Mouse (Mus musculus) spleen, postnatal 36 days (tissue): ENCODE measurements at regions not wholly inside any gene's neighbourhood (a gene's known extent, or its start where the extent isn't known, plus 50 kb on each side); places are given as distances from the start of the nearest gene placed in this dataset.

Source experiments
- DNase-seq, 2 experiments: peaks; one replicate each; pipeline ENCODE4 v3.0.0; 2022; ENCODE audit warnings: low spot score in 2 of 2, mixed read lengths in 1 of 2

DNA sequence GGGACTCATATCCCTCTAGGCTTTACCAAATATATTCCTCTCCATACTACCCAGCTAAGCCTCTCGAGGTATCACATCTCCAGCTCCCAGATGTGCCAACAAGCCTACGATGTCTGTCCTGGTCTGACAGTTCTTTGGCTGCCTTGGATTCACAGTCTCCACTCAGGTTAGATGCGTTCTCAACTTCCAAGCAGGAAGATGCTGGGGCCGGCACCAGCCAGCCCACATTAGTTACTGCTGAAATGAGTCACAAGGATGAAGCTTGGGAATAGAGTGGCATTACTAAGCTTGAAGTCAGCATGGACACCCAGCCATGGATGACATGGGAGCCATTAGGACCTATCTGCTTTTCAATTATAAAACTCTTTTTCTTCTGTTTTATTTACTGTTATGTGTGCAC is 267.6 kb upstream of the Klf3 start:
- DNase-seq = no peak

DNA sequence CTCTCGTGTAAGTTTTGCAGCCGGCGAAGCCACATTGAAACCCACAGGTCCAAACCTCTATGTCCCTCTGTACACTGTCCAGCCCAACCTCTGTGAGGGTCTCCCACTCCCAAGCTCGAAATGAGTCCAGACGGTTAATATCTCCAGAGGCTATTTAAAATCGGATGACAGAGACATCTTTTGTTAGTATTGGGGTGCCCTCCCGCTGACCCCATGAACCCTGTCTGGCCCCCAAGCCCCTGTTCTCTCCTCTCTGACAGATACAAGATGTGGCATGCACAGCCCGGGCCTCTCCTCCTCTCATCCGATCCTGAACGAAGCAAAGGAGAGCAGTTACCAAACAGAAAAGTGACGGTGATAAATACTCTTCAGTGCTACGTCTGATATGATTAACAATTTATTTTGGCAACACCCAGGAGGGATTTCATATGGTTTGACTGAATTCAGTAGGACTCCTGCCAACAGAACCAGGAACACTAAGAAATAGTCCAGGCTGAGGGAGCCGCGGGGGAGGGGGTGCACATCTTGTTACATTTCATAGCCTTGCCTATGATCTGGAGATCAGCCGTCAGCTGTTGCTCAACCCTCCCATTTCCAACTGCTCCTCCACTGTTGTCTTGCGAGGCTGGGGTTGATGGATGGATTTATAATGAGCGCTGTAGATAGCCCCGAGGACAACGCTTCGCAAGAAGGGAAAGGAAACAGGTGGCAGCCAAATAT is 266.6 kb upstream of the Klf3 start:
- DNase-seq = no peak

DNA sequence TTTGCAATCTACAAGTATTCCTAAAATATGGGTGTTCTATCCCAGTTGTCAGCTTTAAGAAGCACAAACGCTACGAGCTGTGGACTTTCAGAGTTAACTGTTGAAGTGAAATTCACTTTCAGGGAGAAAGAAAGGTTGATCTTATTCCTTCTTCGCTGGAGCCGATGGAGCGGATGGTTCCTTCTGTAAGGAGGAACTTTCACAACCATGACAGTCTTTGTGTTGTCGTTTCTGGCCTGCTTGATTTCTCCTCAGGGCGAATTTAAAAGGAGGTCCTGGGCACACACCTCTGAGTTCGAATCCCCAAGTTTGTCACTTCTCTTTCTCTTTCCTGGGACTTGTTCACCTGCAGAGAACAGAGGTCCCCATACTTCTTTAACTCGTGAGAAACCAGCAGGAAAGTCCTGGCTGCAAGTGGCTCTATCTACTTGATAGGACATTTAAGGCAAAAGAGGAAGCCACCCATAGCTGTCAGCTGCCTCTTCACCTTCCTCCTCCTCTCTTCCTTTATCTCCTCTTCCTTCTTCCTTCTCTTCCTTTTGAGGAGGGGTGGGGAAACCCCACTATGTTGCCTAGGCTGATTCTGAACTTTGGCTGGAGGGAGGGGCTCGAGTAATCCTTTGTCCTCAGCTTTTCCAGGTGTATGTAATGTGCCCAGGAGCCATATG is 265.9 kb upstream of the Klf3 start:
- DNase-seq = no peak

DNA sequence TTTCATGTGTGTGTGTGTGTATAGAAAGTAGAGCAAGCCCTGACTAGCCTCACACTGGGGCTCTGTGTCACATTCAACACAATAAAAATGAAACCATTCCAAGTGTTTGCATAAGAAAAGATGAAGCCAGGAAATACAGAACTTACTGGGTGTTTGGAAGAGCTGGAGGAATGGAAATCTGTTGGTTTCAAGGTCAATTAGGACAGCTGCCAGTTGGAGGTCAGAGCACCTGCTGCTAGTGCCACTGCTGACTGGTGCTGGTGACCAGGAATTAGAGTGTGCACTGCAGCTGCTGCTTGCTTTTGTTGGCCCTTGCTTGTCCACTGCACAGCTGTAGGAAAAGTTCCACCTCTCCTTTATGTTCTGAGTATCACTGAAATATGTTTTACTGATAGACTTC is 261.4 kb upstream of the Klf3 start:
- no peak for DNase-seq

DNA sequence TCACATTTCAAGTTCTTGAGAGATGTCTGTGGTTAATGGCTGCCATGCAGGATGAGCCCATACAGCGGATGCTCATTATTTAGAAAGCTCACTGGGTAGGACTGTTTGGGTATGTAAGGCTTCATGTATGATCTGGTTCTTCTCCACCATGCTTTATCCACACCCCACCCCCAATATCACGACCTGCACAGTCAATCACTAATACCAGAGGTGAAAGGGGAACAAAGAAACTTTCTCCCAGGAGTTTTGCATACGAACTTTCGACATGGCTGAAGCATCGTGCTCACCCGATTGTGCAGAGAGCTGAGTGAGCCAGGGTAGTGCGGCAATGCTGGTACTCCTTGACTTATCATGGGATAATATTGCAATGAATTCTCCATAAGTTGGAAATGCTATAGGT is 247.3 kb upstream of the Klf3 start:
- peak; percentile 45 to 54 for DNase-seq

DNA sequence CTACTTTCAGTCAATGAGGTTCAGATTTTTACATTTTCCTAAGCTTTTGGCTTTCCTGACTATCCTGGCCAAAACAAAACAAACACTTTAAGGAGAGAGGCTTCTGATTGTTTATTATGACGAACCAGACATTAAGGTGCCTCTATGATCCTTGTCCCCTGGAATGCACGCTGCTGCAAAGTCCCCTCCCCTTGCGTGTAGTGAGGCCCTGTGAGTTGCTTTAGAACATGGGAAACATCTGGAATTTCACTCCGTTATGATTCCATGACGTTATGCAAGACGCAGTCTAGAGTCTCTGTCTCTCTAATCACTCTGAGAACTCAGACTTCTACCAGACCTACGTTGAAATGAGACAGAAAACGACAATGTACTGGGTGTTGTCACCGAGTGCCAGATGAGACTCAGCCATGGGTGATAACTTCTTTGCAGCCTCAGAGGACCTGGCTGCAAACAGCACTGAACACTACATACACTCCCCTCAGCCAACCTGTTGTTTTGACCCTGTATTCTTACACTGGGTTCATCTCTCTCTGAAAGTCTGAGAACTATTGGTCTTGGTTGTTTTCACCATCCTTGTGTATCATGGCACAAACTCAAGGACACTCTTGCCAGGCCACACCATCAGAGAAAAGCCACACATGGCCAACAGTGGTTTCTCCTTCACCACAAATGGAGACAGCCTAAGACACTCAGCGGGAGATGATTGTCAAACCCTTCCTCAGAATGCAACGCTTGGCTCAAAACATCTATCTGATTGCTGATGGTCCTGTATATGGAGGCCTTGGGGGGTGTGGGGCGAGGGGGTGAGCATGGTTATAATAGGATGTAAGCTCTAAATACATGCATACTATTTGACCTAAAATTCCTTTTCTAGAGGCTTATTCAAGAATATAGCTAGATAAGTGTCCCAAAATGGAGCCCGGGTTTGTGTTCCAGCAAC is 236.5 kb upstream of the Klf3 start:
- no peak for DNase-seq

DNA sequence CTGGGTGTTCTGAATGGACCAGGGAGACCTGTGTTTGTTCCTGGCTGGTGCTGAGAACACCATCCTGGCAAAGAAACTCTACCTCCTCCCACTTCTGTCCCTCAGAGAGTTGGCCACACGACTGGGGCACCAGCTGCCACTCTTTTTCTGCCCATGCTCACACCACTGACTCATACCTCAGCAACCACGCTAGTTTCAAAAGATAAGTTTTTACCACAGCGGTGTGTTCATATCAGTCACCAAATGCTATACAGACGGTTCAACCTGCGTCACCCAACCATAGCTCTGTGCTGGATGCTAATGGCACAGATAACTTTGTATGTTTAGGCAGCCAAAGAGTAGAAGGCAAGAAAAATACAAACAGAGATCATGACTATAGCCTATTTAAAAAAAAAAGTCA is 235.4 kb upstream of the Klf3 start:
- peak; percentile 32 to 52 for DNase-seq

DNA sequence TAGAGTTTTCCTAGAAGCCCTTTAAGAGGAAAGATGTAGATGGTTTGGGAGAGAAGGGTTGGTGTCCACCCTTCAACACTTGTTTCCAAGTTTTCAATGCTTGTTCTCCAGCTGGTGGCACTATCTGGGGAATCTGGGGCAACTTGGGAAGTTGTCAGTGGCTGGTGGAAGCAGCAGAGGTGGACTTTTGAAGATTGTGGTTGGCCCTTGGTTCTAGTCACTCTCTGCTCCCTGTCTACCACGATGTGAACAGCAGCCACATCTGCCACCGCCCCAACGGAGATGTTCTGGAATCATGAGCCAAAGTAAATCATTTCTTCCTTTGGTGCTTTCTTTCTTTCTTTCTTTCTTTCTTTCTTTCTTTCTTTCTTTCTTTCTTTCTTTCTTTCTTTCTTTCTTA is 234.9 kb upstream of the Klf3 start:
- DNase-seq = no peak

DNA sequence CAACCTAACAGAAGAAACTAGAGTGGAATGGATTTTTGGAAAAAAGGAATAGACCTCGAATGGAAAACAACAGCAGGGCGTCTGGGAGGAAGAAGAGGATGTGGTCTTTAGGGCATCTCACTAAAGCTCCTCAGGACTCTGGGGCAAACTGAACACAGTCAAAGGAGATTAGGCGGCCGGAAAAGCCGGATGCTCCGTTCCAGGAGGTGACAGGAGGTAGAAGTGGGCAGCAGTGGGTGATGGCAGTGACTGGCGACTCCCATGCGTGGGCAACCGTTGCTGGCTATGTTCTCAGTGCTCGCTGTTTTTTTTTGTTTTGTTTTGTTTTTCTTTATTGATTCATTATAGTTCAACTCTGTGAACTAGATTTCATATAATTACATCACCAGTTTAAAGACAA is 228.8 kb upstream of the Klf3 start:
- DNase-seq = no peak

DNA sequence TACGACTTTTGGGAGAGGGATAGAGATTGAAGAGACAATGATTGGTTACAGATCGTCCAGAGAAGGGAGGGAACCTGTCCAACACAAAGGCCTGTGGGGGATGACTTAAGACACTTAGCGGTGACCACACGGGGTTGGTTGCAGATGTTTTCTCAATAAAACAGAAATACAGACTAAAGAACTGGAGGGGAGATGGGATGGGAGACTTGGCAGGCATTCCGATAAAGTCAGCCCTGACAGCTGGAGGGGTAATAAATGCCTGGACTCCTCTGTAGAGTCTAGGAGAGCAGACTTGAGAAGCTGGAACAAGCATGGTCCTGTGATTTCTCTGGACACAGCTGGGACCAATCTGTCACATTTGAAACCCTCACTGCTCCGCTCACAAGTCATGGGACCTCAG is 227.3 kb upstream of the Klf3 start:
- no peak for DNase-seq

DNA sequence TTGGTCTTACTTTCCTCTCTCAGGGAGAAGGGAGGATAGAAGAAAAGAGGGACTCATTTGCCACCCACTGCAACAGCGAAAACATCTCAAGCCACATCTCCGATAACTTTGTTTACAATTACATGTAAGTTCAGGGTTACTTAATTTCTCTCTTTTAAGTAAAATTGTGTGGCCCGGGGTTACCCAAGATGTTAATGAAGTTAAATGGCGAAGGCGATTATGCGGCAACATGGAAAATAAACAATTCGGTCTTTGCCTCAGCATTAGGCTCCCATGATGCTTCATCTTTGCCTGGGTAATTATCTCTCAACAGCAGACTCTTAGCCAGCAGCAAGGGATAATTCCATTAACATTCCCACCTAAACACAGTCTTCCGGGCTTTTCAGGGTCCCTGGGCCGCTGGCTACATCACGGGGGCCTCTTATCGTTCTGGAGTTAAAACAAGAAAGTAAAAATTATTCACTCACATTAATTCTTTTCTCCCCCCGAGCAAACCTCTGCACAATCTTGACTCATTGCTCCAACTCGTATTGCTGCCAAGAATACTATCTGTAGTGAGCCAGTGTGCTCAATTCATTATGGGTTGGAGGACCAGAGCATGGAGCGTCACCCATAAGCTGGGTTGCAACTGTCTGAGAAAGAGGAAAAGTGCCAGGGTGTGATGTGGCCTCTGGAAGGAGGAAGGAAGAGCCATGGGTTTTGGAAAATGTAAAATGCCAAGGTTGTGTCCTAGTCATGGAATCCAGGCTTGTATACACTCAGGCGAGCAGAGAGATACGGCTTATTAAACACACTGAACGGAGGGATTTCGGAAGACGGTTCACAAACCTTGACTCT is 226.5 kb upstream of the Klf3 start:
- no peak for DNase-seq

DNA sequence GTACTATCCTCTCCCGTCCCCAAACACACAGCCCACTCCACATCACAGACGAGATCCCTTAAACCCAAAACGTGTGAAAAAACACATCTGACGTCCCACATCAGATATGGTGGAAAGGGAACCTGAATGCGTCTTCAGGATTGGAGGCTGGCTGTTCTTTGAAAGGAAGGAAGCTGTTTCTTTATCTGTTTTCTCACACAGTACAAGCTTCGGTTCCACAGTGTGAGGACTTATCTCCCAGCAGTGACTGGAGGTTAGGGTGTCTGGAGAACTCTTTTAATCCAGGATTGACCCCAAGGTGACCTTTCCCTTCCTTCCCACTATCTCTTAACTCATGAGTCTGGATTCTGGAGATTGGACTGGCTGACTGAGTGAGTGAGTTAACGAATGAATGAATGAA is 225.8 kb upstream of the Klf3 start:
- no peak for DNase-seq

DNA sequence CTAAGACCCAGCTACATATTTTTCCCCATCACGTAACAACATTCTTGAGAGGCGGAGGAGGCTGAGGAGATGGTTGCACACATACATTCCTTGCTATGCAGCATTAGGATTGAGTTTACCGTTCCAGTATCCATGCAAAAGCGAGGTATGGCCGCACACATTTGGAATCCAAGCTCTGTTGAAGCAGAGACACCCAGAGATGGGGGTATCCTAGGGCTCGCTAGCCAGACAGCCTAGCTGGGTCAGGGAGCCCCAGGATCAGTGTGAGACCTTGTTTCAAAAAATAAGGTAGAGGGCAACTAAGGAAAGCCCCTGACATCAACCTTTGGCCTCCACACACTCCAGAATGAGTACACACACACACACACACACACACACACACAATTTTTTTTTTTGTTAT is 224.7 kb upstream of the Klf3 start:
- no peak for DNase-seq

DNA sequence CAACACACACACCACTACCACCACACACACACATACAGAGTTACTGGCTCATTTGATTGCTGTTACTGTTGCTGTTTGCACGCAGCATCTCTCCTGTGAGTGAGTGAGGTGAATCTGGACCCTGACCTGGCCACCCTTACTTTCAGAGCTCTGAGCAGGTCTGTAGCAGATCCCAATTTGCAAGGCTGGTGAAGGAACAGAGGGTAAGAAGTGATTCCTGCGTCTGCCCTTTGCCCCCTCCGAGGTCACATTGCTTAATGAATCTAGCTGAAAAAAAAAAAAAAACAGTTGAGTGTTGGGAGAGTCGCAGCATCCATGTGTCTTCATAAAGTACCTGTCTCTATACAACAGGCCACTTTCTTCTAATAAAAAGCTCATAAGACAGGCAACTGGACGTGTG is 224.1 kb upstream of the Klf3 start:
- no peak for DNase-seq

DNA sequence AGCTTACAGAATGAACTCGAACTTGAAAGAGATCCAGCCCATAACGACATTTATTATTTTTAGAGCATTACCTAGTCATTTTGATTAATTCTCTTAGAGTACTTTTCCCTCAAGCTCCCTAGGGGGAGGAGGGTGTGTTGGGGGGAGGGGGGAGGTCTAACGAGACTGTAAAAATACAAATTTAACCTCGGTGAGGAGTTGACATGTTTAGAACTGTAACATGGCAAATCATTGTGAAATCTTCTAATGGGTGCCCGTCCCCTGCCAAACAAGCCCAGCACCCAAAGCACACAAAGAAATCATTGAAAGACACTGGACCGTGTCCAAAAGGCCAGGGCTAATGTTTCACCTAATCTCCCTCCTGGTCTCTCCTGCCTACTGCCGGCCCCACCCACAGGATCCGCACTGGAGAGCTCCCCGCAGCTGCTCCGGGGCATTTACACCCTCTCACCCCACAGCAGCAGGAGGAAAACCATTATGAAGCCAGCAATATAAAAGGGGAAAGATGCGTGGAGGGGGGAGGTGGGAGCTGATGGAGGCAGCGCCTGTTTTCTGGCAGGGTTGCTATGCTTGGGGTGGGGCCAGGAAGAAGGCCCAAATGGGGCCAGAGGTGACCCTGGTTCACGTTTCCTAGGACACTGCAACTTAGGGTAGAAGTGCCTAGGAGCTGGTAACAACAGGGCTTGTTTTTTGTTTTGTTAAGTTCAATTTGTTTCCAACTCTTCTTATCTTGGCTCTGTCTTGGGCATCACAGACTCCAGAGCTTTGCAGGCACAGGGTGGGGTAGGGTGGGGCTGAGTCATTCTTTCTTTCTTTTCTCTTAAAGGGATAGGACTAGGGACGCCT is 223.5 kb upstream of the Klf3 start:
- DNase-seq = no peak

DNA sequence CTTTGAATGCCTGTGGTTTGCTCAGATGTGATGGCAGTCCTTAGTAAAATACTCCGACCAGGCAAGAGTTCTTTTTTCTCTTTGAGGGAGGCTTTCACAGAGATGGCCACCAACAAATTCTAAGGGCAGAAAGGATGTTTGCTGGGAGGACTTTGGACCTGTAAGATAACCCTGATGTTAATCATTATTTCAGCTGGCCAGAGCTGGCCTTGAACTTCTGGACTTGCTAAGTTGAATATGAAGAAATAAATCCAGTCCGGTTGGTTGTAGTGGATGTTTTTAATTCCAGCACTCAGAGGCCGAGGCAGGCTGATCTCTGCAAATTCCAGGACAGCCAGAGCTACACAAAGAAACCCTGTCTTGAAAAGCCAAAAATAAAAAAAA is 222.9 kb upstream of the Klf3 start:
- no peak for DNase-seq

DNA sequence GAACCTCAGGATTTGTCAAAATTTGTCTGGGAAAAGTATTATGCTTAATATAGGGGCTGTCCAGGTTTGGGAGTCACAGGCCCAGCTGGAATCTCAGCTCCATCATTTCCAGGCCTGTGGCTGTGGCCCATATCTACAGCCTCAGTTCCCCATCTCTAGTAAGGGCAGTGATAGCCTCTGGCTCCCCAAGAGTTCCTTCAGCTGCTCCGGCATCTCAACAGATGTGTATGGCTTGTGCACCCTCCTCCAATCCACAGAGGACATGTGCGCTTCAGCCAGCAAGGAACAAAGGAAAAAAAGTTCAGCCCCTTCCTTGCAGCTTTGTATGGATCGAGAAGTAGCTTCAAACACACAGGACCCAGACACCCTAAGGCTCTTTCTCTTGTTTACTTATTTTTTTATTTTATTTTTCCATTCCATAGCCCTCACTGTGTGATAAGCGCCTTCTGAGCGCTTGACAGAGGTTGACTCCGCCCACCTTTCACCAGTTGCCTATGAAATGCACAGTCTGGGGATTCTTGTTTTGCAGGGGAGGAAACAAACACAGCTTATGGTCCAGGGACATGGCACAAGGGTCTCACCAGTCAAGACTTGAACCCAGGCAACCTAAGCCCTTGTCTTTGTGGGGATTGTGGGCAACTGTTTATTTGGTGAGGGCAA is 222.3 kb upstream of the Klf3 start:
- DNase-seq = no peak

DNA sequence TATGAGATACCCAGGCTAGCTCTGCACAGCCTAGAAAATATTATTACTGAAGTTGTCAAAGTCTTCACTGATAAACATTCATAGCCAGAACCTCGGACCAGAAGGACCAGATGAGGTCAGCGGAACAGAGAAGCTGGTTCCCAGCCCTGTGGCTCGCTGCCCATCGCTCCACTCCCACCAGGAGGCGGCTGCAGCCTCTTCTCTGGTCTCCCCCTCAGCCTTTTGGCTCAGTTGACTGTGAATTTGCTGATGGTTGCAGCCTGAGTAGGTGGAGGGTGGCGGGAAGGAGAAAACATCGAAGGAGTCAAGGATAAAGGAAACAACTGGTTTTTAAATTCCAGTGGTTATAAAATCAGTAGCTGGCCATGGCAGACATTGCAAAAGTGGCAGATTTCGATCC is 221.7 kb upstream of the Klf3 start:
- DNase-seq = no peak

DNA sequence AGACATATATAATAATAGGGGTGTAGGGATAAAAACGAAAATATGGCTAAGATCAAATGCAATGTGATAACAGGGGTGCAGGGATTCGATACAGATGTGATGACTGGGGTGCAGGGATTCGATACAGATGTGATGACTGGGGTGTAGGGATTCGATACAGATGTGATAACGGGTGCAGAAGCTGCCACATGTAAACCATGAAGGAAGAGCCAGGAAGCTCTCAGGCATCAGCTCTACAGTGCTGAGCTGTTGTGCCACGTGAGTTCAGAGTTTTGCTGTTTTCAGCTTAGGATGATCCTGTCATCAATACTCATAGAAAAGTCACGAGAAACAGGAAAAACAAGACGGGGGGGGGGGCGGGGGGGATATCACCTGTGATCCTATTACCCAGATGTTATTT is 221.2 kb upstream of the Klf3 start:
- no peak for DNase-seq

DNA sequence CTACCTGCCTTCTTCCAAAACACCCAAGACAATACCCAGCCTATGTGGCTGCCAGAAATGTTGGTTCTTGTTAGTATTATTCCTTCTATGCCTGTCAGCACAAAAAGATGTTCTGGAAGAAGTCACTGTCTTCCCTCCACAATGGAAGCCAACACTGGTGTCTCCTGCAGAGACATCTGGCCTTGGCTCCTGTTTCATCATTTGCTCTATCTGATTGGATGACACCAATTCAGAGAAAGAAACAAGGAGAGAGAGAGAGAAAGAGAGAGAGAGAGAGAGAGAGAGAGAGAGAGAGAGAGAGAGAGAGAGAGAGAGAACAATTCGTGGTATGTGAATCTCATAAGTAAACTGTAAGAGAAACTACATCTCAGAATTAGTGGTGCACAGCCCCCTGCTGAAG is 218.9 kb upstream of the Klf3 start:
- DNase-seq = no peak
